Mouse (Mus musculus): ENCODE data around the gene Slc30a2. TPM values are rescaled to one million over a fixed set of nuclear protein-coding genes. Genes with fewer than 3 reads are reported as not detected.

Gene Slc30a2
- polyA plus RNA-seq, 1 experiment from 2014 or later, result not detected

- H3K9me3 ChIP-seq (replicated peaks), result no peaks in the 10 kb centered on the region; the same call in 1 of the 2 replicates
- peaks cover 28% of the 10 kb centered on the region for H3K4me1 ChIP-seq
- H3K36me3 ChIP-seq, result no peaks in the 10 kb centered on the region
- no peak overlapping the region for H3K27ac ChIP-seq
- WGBS, result 89% methylated on average over 9 of the region's 9 CpGs
- H3K27me3 ChIP-seq (ENCODE audit: low read depth, poor library complexity, severe bottlenecking), result 0 out of 2 replicates have a peak, but pooled peaks cover 5% of the 10 kb centered on the region
- no peak for DNase-seq (ENCODE audit: low spot score)
- H3K4me3 ChIP-seq, result no peak overlapping the region
Measured at GRCm38 (mm10) chr4:134310656-134311055, 32.3 kb upstream of the Slc30a2 start.

- Histone ChIP-seq H3K27me3 (ENCODE audit: low read depth, poor library complexity, severe bottlenecking) (0 out of 2 replicates have a peak, but pooled peaks cover 6% of the 10 kb centered on the region), H3K27ac (no peak overlapping the region), H3K36me3 (no peaks in the 10 kb centered on the region), H3K9me3 (replicated peaks) (no peaks in the 10 kb centered on the region; the same call in 1 of the 2 replicates), H3K4me1 (peaks cover 35% of the 10 kb centered on the region), H3K4me3 (no peak overlapping the region)
- WGBS, result 87% methylated on average over 9 of the region's 9 CpGs
- no peak for DNase-seq (ENCODE audit: low spot score)
Measured at GRCm38 (mm10) chr4:134311784-134312183, 31.2 kb upstream of the Slc30a2 start.

GRCm38 (mm10) chr4:134312341-134312740 lies 30.6 kb upstream of the Slc30a2 start:
- no peaks in the 10 kb centered on the region; the same call in 1 of the 2 replicates for H3K9me3 ChIP-seq (replicated peaks)
- no peak for DNase-seq (ENCODE audit: low spot score)
- H3K27me3 ChIP-seq (ENCODE audit: low read depth, poor library complexity, severe bottlenecking), result 0 out of 2 replicates have a peak, but pooled peaks cover 6% of the 10 kb centered on the region
- H3K4me1 ChIP-seq, result peaks cover 30% of the 10 kb centered on the region
- H3K27ac ChIP-seq, result no peak overlapping the region
- no peak overlapping the region for H3K4me3 ChIP-seq
- H3K36me3 ChIP-seq, result no peaks in the 10 kb centered on the region
- WGBS, result 92% methylated on average over 5 of the region's 5 CpGs

GRCm38 (mm10) chr4:134312901-134313300 lies 30.1 kb upstream of the Slc30a2 start:
- Histone ChIP-seq H3K4me1 (peaks cover 25% of the 10 kb centered on the region), H3K36me3 (no peaks in the 10 kb centered on the region), H3K27me3 (ENCODE audit: low read depth, poor library complexity, severe bottlenecking) (0 out of 2 replicates have a peak, but pooled peaks cover 6% of the 10 kb centered on the region), H3K27ac (no peak overlapping the region), H3K9me3 (replicated peaks) (no peaks in the 10 kb centered on the region; the same call in 1 of the 2 replicates), H3K4me3 (no peak overlapping the region)
- 97% methylated on average over 6 of the region's 6 CpGs for whole genome bisulfite sequencing
- DNase-seq (ENCODE audit: low spot score), result no peak

- Histone ChIP-seq H3K27me3 (ENCODE audit: low read depth, poor library complexity, severe bottlenecking) (0 out of 2 replicates have a peak, but pooled peaks cover 6% of the 10 kb centered on the region), H3K4me3 (no peak overlapping the region), H3K4me1 (peaks cover 23% of the 10 kb centered on the region), H3K9me3 (replicated peaks) (no peaks in the 10 kb centered on the region; the same call in 1 of the 2 replicates), H3K36me3 (no peaks in the 10 kb centered on the region), H3K27ac (0 out of 2 replicates have a peak overlapping the region, but pooled peaks have one; percentile 38)
- WGBS, result 84% methylated on average over 4 of the region's 4 CpGs
- DNase-seq (ENCODE audit: low spot score), result no peak
Measured at GRCm38 (mm10) chr4:134314081-134314655, 28.8 kb upstream of the Slc30a2 start.

- peaks cover 23% of the 10 kb centered on the region for H3K4me1 ChIP-seq
- 32% methylated on average over 11 of the region's 11 CpGs for WGBS
- H3K4me3 ChIP-seq, result no peak within 1 kb of the TSS
- peak within 1 kb of the TSS; percentile 38; the same call in 1 of the 2 replicates for H3K27ac ChIP-seq
- DNase-seq (ENCODE audit: low spot score), result no peak
- peaks cover 6% of the 10 kb centered on the region; the same call in 1 of the 2 replicates for H3K27me3 ChIP-seq (ENCODE audit: low read depth, poor library complexity, severe bottlenecking)
- H3K9me3 ChIP-seq (replicated peaks), result no peaks in the 10 kb centered on the region; the same call in 1 of the 2 replicates
- H3K36me3 ChIP-seq, result no peaks in the 10 kb centered on the region
Measured at GRCm38 (mm10) chr4:134314876-134315275, 28.1 kb upstream of the Slc30a2 start, which contains the start of gene Trim63. Trim63 (plus strand) TSS chr4:134315120.

GRCm38 (mm10) chr4:134315470-134315869 lies 27.5 kb upstream of the Slc30a2 start:
- H3K36me3 ChIP-seq, result no peaks in the 10 kb centered on the region
- H3K9me3 ChIP-seq (replicated peaks), result no peaks in the 10 kb centered on the region; the same call in 1 of the 2 replicates
- WGBS, result 72% methylated on average over 9 of the region's 9 CpGs
- no peak for DNase-seq (ENCODE audit: low spot score)
- no peak overlapping the region for H3K4me3 ChIP-seq
- H3K27ac ChIP-seq, result no peak overlapping the region
- H3K27me3 ChIP-seq (ENCODE audit: low read depth, poor library complexity, severe bottlenecking), result peaks cover 6% of the 10 kb centered on the region; the same call in 1 of the 2 replicates
- H3K4me1 ChIP-seq, result peaks cover 23% of the 10 kb centered on the region

- no peaks in the 10 kb centered on the region; the same call in 1 of the 2 replicates for H3K9me3 ChIP-seq (replicated peaks)
- no peak overlapping the region for H3K27ac ChIP-seq
- no peak overlapping the region for H3K4me3 ChIP-seq
- DNase-seq (ENCODE audit: low spot score), result no peak
- WGBS, result 55% methylated on average over 16 of the region's 16 CpGs
- no peaks in the 10 kb centered on the region for H3K36me3 ChIP-seq
- H3K27me3 ChIP-seq (ENCODE audit: low read depth, poor library complexity, severe bottlenecking), result peaks cover 6% of the 10 kb centered on the region; the same call in 1 of the 2 replicates
- peaks cover 23% of the 10 kb centered on the region for H3K4me1 ChIP-seq
Measured at GRCm38 (mm10) chr4:134316390-134316789, 26.6 kb upstream of the Slc30a2 start.

- Histone ChIP-seq H3K36me3 (no peaks in the 10 kb centered on the region), H3K4me1 (peaks cover 23% of the 10 kb centered on the region)
- WGBS, result 91% methylated on average over 5 of the region's 5 CpGs
Measured at GRCm38 (mm10) chr4:134319074-134319473, 23.9 kb upstream of the Slc30a2 start.

GRCm38 (mm10) chr4:134319674-134320073 lies 23.3 kb upstream of the Slc30a2 start:
- no peak overlapping the region for H3K4me3 ChIP-seq
- no peak overlapping the region for H3K27ac ChIP-seq
- peaks cover 6% of the 10 kb centered on the region; the same call in 1 of the 2 replicates for H3K27me3 ChIP-seq (ENCODE audit: low read depth, poor library complexity, severe bottlenecking)
- WGBS, result 74% methylated on average over 5 of the region's 5 CpGs
- DNase-seq (ENCODE audit: low spot score), result no peak
- H3K4me1 ChIP-seq, result peaks cover 17% of the 10 kb centered on the region
- no peaks in the 10 kb centered on the region for H3K9me3 ChIP-seq (replicated peaks)
- H3K36me3 ChIP-seq, result no peaks in the 10 kb centered on the region

More at GRCm38 (mm10) chr4:134319074-134319473, 23.9 kb upstream of the Slc30a2 start:
- Histone ChIP-seq H3K9me3 (replicated peaks) (no peaks in the 10 kb centered on the region), H3K4me3 (no peak overlapping the region), H3K27me3 (ENCODE audit: low read depth, poor library complexity, severe bottlenecking) (peaks cover 6% of the 10 kb centered on the region; the same call in 1 of the 2 replicates), H3K27ac (no peak overlapping the region)
- no peak for DNase-seq (ENCODE audit: low spot score)

GRCm38 (mm10) chr4:134321524-134321923 lies 21.5 kb upstream of the Slc30a2 start:
- no peak overlapping the region for H3K27ac ChIP-seq
- no peak for DNase-seq (ENCODE audit: low spot score)
- no peak overlapping the region for H3K4me3 ChIP-seq
- H3K27me3 ChIP-seq (ENCODE audit: low read depth, poor library complexity, severe bottlenecking), result no peaks in the 10 kb centered on the region; the same call in 1 of the 2 replicates
- peaks cover 2% of the 10 kb centered on the region for H3K4me1 ChIP-seq
- H3K36me3 ChIP-seq, result no peaks in the 10 kb centered on the region
- WGBS, result 58% methylated on average over 3 of the region's 3 CpGs
- no peaks in the 10 kb centered on the region for H3K9me3 ChIP-seq (replicated peaks)

GRCm38 (mm10) chr4:134324655-134325054 lies 18.3 kb upstream of the Slc30a2 start:
- no peak overlapping the region for H3K27ac ChIP-seq
- H3K27me3 ChIP-seq (ENCODE audit: low read depth, poor library complexity, severe bottlenecking), result no peaks in the 10 kb centered on the region; the same call in 1 of the 2 replicates
- no peaks in the 10 kb centered on the region for H3K36me3 ChIP-seq
- H3K4me1 ChIP-seq, result peaks cover 9% of the 10 kb centered on the region
- H3K9me3 ChIP-seq (replicated peaks), result no peaks in the 10 kb centered on the region
- H3K4me3 ChIP-seq, result no peak overlapping the region
- no peak for DNase-seq (ENCODE audit: low spot score)
- WGBS, result 88% methylated on average over 5 of the region's 5 CpGs

GRCm38 (mm10) chr4:134326859-134327530 lies 16.0 kb upstream of the Slc30a2 start:
- Histone ChIP-seq H3K4me3 (no peak overlapping the region), H3K27ac (no peak overlapping the region), H3K36me3 (no peaks in the 10 kb centered on the region), H3K9me3 (replicated peaks) (no peaks in the 10 kb centered on the region), H3K27me3 (ENCODE audit: low read depth, poor library complexity, severe bottlenecking) (no peaks in the 10 kb centered on the region), H3K4me1 (peaks cover 9% of the 10 kb centered on the region)
- no peak for DNase-seq (ENCODE audit: low spot score)
- 69% methylated on average over 5 of the region's 5 CpGs for WGBS
